8 mouse cellular contexts compared by ENCODE assay signal in genomic region chrX:7722691-7723090, GRCm38 (mm10). TPM values are rescaled to one million over a fixed set of nuclear protein-coding genes. Genes with fewer than 3 reads are reported as not detected.
A peak's percentile ranks its signal among the peaks of the same experiment; 100 is the strongest.
DNase-seq lines count a peak whose midpoint lies in the region; ATAC-seq lines count a peak whose summit lies in the region.

No protein-coding gene starts in this region.

- H3K27ac ChIP-seq in heart, embryonic 13.5 days (replicated peaks): peak overlapping the region; percentile 94; the same call in 1 of the 2 replicates
- H3K27ac ChIP-seq in forebrain, embryonic 13.5 days: no peak overlapping the region
- peak overlapping the region; percentile 87 for H3K27ac ChIP-seq in liver, embryonic 15.5 days (replicated peaks)

- H3K36me3 ChIP-seq in heart, embryonic 13.5 days: peaks cover 30% of the 10 kb centered on the region
- peaks cover 20% of the 10 kb centered on the region for H3K36me3 ChIP-seq in forebrain, embryonic 13.5 days (ENCODE audit: poor library complexity, severe bottlenecking)
- peaks cover 30% of the 10 kb centered on the region for H3K36me3 ChIP-seq in liver, embryonic 15.5 days (replicated peaks)

- DNase-seq in heart, adult 18-20 months: no peak
- no peak for DNase-seq in retina, postnatal 1 day
- DNase-seq in urinary bladder, postnatal 4 days (ENCODE audit: low spot score in 2 of 2): no peak

- whole genome bisulfite sequencing in heart, embryonic 13.5 days: 9% methylated on average over 4 of the region's 4 CpGs
- WGBS in forebrain, embryonic 13.5 days: 21% methylated on average over 4 of the region's 4 CpGs
- WGBS in liver, embryonic 15.5 days (ENCODE audit: insufficient replicate concordance): 12% methylated on average over 4 of the region's 4 CpGs

- H3K27me3 ChIP-seq in heart, embryonic 13.5 days (replicated peaks): no peaks in the 10 kb centered on the region
- H3K27me3 ChIP-seq in forebrain, embryonic 13.5 days: no peaks in the 10 kb centered on the region
- H3K27me3 ChIP-seq in liver, embryonic 15.5 days: no peaks in the 10 kb centered on the region

- no peaks in the 10 kb centered on the region for H3K9me3 ChIP-seq in heart, embryonic 13.5 days
- H3K9me3 ChIP-seq in forebrain, embryonic 13.5 days (replicated peaks): no peaks in the 10 kb centered on the region
- no peaks in the 10 kb centered on the region for H3K9me3 ChIP-seq in liver, embryonic 15.5 days (replicated peaks)

- ATAC-seq in heart, embryonic 13.5 days (ENCODE audit: extremely low read depth, insufficient number of reproducible peaks, low FRiP score, low TSS enrichment): peak; percentile 2; the same call in 1 of the 2 replicates
- ATAC-seq in CD4-positive, CD25-positive, alpha-beta regulatory T cell, adult 4 months: peak; percentile 28
- ATAC-seq in forebrain, embryonic 13.5 days: no peak
- no peak for ATAC-seq in liver, embryonic 15.5 days (ENCODE audit: insufficient read depth)
- no peak for ATAC-seq in inflammation-experienced regulatory T-cells, adult 6 months

- H3K4me3 ChIP-seq in heart, embryonic 13.5 days: peak overlapping the region; percentile 66
- H3K4me3 ChIP-seq in forebrain, embryonic 13.5 days: peak overlapping the region; percentile 59
- peak overlapping the region; percentile 72 for H3K4me3 ChIP-seq in liver, embryonic 15.5 days (replicated peaks)

- H3K4me2 ChIP-seq in heart, embryonic 13.5 days: peak overlapping the region; percentile 75
- H3K4me2 ChIP-seq in forebrain, embryonic 13.5 days: peak overlapping the region; percentile 64
- peak overlapping the region; percentile 66 for H3K4me2 ChIP-seq in liver, embryonic 15.5 days

- H3K4me1 ChIP-seq in heart, embryonic 13.5 days: peaks cover 6% of the 10 kb centered on the region
- H3K4me1 ChIP-seq in forebrain, embryonic 13.5 days: peaks cover 7% of the 10 kb centered on the region; the same call in 1 of the 2 replicates
- H3K4me1 ChIP-seq in liver, embryonic 15.5 days (replicated peaks): peaks cover 11% of the 10 kb centered on the region

- peak overlapping the region; percentile 82 for H3K9ac ChIP-seq in heart, embryonic 13.5 days
- H3K9ac ChIP-seq in forebrain, embryonic 13.5 days: peak overlapping the region; percentile 62
- H3K9ac ChIP-seq in liver, embryonic 15.5 days: peak overlapping the region; percentile 70

RNA-seq across cellular contexts. Expression of gene Gm45208, which starts 0.6 kb away (rescaled TPM):
- polyA plus RNA-seq in heart, embryonic 13.5 days (2015; fragmentation: Nextera tagmentation; extraction: Ambion mirVana): 0.27 and 0.74 TPM in 2 replicates
- not detected for total RNA-seq in heart, adult 18-20 months (2021)
- polyA plus RNA-seq in CD4-positive, CD25-positive, alpha-beta regulatory T cell, adult 4 months (2017; shearing (Covaris generic)): 1 to 10 TPM in 1 of 2 experiments, not detected in 1; 1.0 TPM
- polyA plus RNA-seq in forebrain, embryonic 13.5 days (2015; fragmentation: Nextera tagmentation; extraction: Ambion mirVana): 0.53 and 0.67 TPM in 2 replicates
- polyA plus RNA-seq in liver, embryonic 15.5 days (2015; fragmentation: Nextera tagmentation; extraction: Ambion mirVana): 0.31 TPM in 1 of 2 replicates, not detected in the other
- polyA plus RNA-seq in inflammation-experienced regulatory T-cells, adult 6 months (2017; shearing (Covaris generic)): not detected

RNA-seq across cellular contexts. Expression of gene Praf2, which starts 5.5 kb away (rescaled TPM):
- 42.4 and 42.5 TPM in 2 replicates for polyA plus RNA-seq in heart, embryonic 13.5 days (2015; fragmentation: Nextera tagmentation; extraction: Ambion mirVana)
- 1 to 10 TPM; 5.1 to 5.3 TPM for total RNA-seq in heart, adult 18-20 months (2021)
- polyA plus RNA-seq in CD4-positive, CD25-positive, alpha-beta regulatory T cell, adult 4 months (2017; shearing (Covaris generic)): 10 to 100 TPM; 33.9 to 40.0 TPM
- 91.9 and 93.3 TPM in 2 replicates for polyA plus RNA-seq in forebrain, embryonic 13.5 days (2015; fragmentation: Nextera tagmentation; extraction: Ambion mirVana)
- 5.6 and 5.8 TPM in 2 replicates for polyA plus RNA-seq in liver, embryonic 15.5 days (2015; fragmentation: Nextera tagmentation; extraction: Ambion mirVana)
- polyA plus RNA-seq in inflammation-experienced regulatory T-cells, adult 6 months (2017; shearing (Covaris generic)): 10 to 100 TPM; 33.2 to 42.0 (median 41.3) TPM

RNA-seq across cellular contexts. Expression of gene Wdr45, which starts 8.6 kb away (rescaled TPM):
- 25.0 and 28.7 TPM in 2 replicates for polyA plus RNA-seq in heart, embryonic 13.5 days (2015; fragmentation: Nextera tagmentation; extraction: Ambion mirVana)
- total RNA-seq in heart, adult 18-20 months (2021): 10 to 100 TPM; 29.9 to 51.4 TPM
- 10 to 100 TPM; 42.8 to 76.1 TPM for polyA plus RNA-seq in CD4-positive, CD25-positive, alpha-beta regulatory T cell, adult 4 months (2017; shearing (Covaris generic))
- 29.0 and 33.6 TPM in 2 replicates for polyA plus RNA-seq in forebrain, embryonic 13.5 days (2015; fragmentation: Nextera tagmentation; extraction: Ambion mirVana)
- polyA plus RNA-seq in liver, embryonic 15.5 days (2015; fragmentation: Nextera tagmentation; extraction: Ambion mirVana): 16.0 and 17.5 TPM in 2 replicates
- 10 to 100 TPM; 39.0 to 53.6 (median 47.3) TPM for polyA plus RNA-seq in inflammation-experienced regulatory T-cells, adult 6 months (2017; shearing (Covaris generic))

RNA-seq across cellular contexts. Expression of gene Gpkow, which starts 25.8 kb away (rescaled TPM):
- polyA plus RNA-seq in heart, embryonic 13.5 days (2015; fragmentation: Nextera tagmentation; extraction: Ambion mirVana): 28.3 and 30.2 TPM in 2 replicates
- total RNA-seq in heart, adult 18-20 months (2021): 10 to 100 TPM; 17.8 to 20.1 TPM
- 10 to 100 TPM; 50.8 to 69.7 TPM for polyA plus RNA-seq in CD4-positive, CD25-positive, alpha-beta regulatory T cell, adult 4 months (2017; shearing (Covaris generic))
- 44.1 and 47.7 TPM in 2 replicates for polyA plus RNA-seq in forebrain, embryonic 13.5 days (2015; fragmentation: Nextera tagmentation; extraction: Ambion mirVana)
- polyA plus RNA-seq in liver, embryonic 15.5 days (2015; fragmentation: Nextera tagmentation; extraction: Ambion mirVana): 13.3 and 14.1 TPM in 2 replicates
- polyA plus RNA-seq in inflammation-experienced regulatory T-cells, adult 6 months (2017; shearing (Covaris generic)): 10 to 100 TPM; 48.0 to 54.7 (median 52.7) TPM

RNA-seq across cellular contexts. Expression of gene Ccdc120, which starts 28.0 kb away (rescaled TPM):
- 5.6 and 6.1 TPM in 2 replicates for polyA plus RNA-seq in heart, embryonic 13.5 days (2015; fragmentation: Nextera tagmentation; extraction: Ambion mirVana)
- under 1 TPM; 0.59 to 0.67 TPM for total RNA-seq in heart, adult 18-20 months (2021)
- under 1 TPM; 0.20 to 0.52 TPM for polyA plus RNA-seq in CD4-positive, CD25-positive, alpha-beta regulatory T cell, adult 4 months (2017; shearing (Covaris generic))
- 30.4 and 33.8 TPM in 2 replicates for polyA plus RNA-seq in forebrain, embryonic 13.5 days (2015; fragmentation: Nextera tagmentation; extraction: Ambion mirVana)
- 0.92 and 1.5 TPM in 2 replicates for polyA plus RNA-seq in liver, embryonic 15.5 days (2015; fragmentation: Nextera tagmentation; extraction: Ambion mirVana)
- polyA plus RNA-seq in inflammation-experienced regulatory T-cells, adult 6 months (2017; shearing (Covaris generic)): under 1 TPM in 1 of 3 experiments, not detected in 2; 0.59 TPM

Comparison
In these comparisons a context has a peak if more than half of its experiments do, and no peak if none do; other contexts are left out.
1. ATAC-seq: peak in heart, embryonic 13.5 days (single experiment) and CD4-positive, CD25-positive, alpha-beta regulatory T cell, adult 4 months (single experiment); none in forebrain, embryonic 13.5 days (single experiment), liver, embryonic 15.5 days (single experiment) and inflammation-experienced regulatory T-cells, adult 6 months (single experiment).
2. Peak in every context shown above with its lines, with median percentiles within 50 percentile points of each other: H3K4me2 ChIP-seq, H3K4me3 ChIP-seq and H3K9ac ChIP-seq.